Mouse (Mus musculus): ENCODE measurements at regions not wholly inside any gene's neighbourhood (a gene's known extent, or its start where the extent isn't known, plus 50 kb on each side); places are given as distances from the start of the nearest gene placed in this dataset.

- no peak for TF ChIP-seq POLR2A (IDR thresholded peaks at IDR 0.05; ENCODE audit: borderline replicate concordance, extremely low read depth, insufficient read depth, insufficient read length, poor library complexity, severe bottlenecking)
- no peak for TF ChIP-seq CTCF (IDR thresholded peaks at IDR 0.05; ENCODE audit: borderline replicate concordance, extremely low read depth, insufficient read depth, insufficient read length)
- no peak for DNase-seq (ENCODE audit: low read depth)
Observed at GRCm38 (mm10) chr7:130102671-130103070, 417.5 kb downstream of the Ate1 start.

- DNase-seq (ENCODE audit: low read depth) = no peak
- TF ChIP-seq POLR2A (IDR thresholded peaks at IDR 0.05; ENCODE audit: borderline replicate concordance, extremely low read depth, insufficient read depth, insufficient read length, poor library complexity, severe bottlenecking) (no peak), CTCF (IDR thresholded peaks at IDR 0.05; ENCODE audit: borderline replicate concordance, extremely low read depth, insufficient read depth, insufficient read length) (no peak)
Observed at GRCm38 (mm10) chr7:130106961-130107360, 413.2 kb downstream of the Ate1 start.

GRCm38 (mm10) chr7:130108362-130108761, 411.8 kb downstream of the Ate1 start:
- TF ChIP-seq POLR2A (IDR thresholded peaks at IDR 0.05; ENCODE audit: borderline replicate concordance, extremely low read depth, insufficient read depth, insufficient read length, poor library complexity, severe bottlenecking) (no peak), CTCF (IDR thresholded peaks at IDR 0.05; ENCODE audit: borderline replicate concordance, extremely low read depth, insufficient read depth, insufficient read length) (no peak)

More at GRCm38 (mm10) chr7:130108362-130108761, 411.8 kb downstream of the Ate1 start:
- no peak for DNase-seq (ENCODE audit: low read depth)
